Mouse (Mus musculus): ENCODE results near the gene Mrpl28.
"Not testable (repeated sequence)": the region's sequence is repeated elsewhere in the genome, so short reads cannot be mapped to it uniquely, and the experiment has no call there.

GRCm38 (mm10) chr17:26099316-26099715 is 24.0 kb upstream of the Mrpl28 start:
- TF ChIP-seq CTCF (IDR thresholded peaks at IDR 0.05; ENCODE audit: low read depth, low read length); POLR2AphosphoS5 (IDR thresholded peaks at IDR 0.05; ENCODE audit: insufficient replicate concordance, low read depth, low read length); GATA2 (IDR thresholded peaks at IDR 0.05; ENCODE audit: borderline replicate concordance, low read depth, low read length); GATA1 (IDR thresholded peaks at IDR 0.05; ENCODE audit: borderline replicate concordance, low read length): not testable (repeated sequence)

Data from G1E (cell line).